Mouse (Mus musculus): ENCODE results near the gene Jhy. TPM values are rescaled to one million over a fixed set of nuclear protein-coding genes. Genes with fewer than 3 reads are reported as not detected.

Gene Jhy
- polyA plus RNA-seq, 1 experiment from 2014 or later: 0.62 TPM

- Histone ChIP-seq H3K9me3 (ENCODE audit: low read length) (no peaks in the 10 kb centered on the region), H3K27ac (ENCODE audit: low read length) (no peak overlapping the region), H3K4me3 (ENCODE audit: low read depth, low read length) (no peak overlapping the region), H3K9ac (replicated peaks; ENCODE audit: low read depth) (no peak overlapping the region), H3K36me3 (ENCODE audit: insufficient read depth, low read length) (no peaks in the 10 kb centered on the region), H3K4me2 (replicated peaks; ENCODE audit: low read depth, low read length) (no peak overlapping the region), H3K27me3 (replicated peaks; ENCODE audit: insufficient read depth, low read length) (no peaks in the 10 kb centered on the region), H3K4me1 (ENCODE audit: insufficient read depth, low read depth, low read length) (no peaks in the 10 kb centered on the region)
- WGBS: 41% methylated on average over 8 of the region's 8 CpGs
- ATAC-seq: no peak
- DNase-seq (ENCODE audit: low spot score): no peak
- TF ChIP-seq EP300 (IDR thresholded peaks at IDR 0.05) (no peak), CTCF (IDR thresholded peaks at IDR 0.05) (no peak)
Observed at GRCm38 (mm10) chr9:40907413-40907812, 56.5 kb downstream of the Jhy start.

- Histone ChIP-seq H3K9me3 (ENCODE audit: low read length) (no peaks in the 10 kb centered on the region), H3K4me3 (ENCODE audit: low read depth, low read length) (no peak overlapping the region), H3K27ac (ENCODE audit: low read length) (no peak overlapping the region), H3K4me1 (ENCODE audit: insufficient read depth, low read depth, low read length) (no peaks in the 10 kb centered on the region), H3K36me3 (ENCODE audit: insufficient read depth, low read length) (no peaks in the 10 kb centered on the region), H3K9ac (replicated peaks; ENCODE audit: low read depth) (no peak overlapping the region), H3K27me3 (replicated peaks; ENCODE audit: insufficient read depth, low read length) (no peaks in the 10 kb centered on the region), H3K4me2 (replicated peaks; ENCODE audit: low read depth, low read length) (no peak overlapping the region)
- WGBS: 80% methylated on average over 6 of the region's 6 CpGs
- DNase-seq (ENCODE audit: low spot score): no peak
- no peak for TF ChIP-seq EP300 (IDR thresholded peaks at IDR 0.05)
- TF ChIP-seq CTCF (IDR thresholded peaks at IDR 0.05): no peak
- no peak for ATAC-seq
Observed at GRCm38 (mm10) chr9:40892456-40892855, 71.5 kb downstream of the Jhy start.

GRCm38 (mm10) chr9:40889389-40889788 lies 74.5 kb downstream of the Jhy start:
- no peak overlapping the region for H3K4me2 ChIP-seq (replicated peaks; ENCODE audit: low read depth, low read length)
- H3K9ac ChIP-seq (replicated peaks; ENCODE audit: low read depth): no peak overlapping the region
- H3K27me3 ChIP-seq (replicated peaks; ENCODE audit: insufficient read depth, low read length): no peaks in the 10 kb centered on the region
- DNase-seq (ENCODE audit: low spot score): no peak
- ATAC-seq: no peak
- no peaks in the 10 kb centered on the region for H3K4me1 ChIP-seq (ENCODE audit: insufficient read depth, low read depth, low read length)
- no peak for TF ChIP-seq CTCF (IDR thresholded peaks at IDR 0.05)
- no peak for TF ChIP-seq EP300 (IDR thresholded peaks at IDR 0.05)
- H3K9me3 ChIP-seq (ENCODE audit: low read length): no peaks in the 10 kb centered on the region
- no peak overlapping the region for H3K4me3 ChIP-seq (ENCODE audit: low read depth, low read length)
- 54% methylated on average over 12 of the region's 12 CpGs for WGBS
- no peak overlapping the region for H3K27ac ChIP-seq (ENCODE audit: low read length)
- no peaks in the 10 kb centered on the region for H3K36me3 ChIP-seq (ENCODE audit: insufficient read depth, low read length)

GRCm38 (mm10) chr9:40885669-40886068 lies 78.2 kb downstream of the Jhy start:
- 51% methylated on average over 10 of the region's 10 CpGs for WGBS
- TF ChIP-seq EP300 (IDR thresholded peaks at IDR 0.05): no peak
- no peak for TF ChIP-seq CTCF (IDR thresholded peaks at IDR 0.05)
- no peaks in the 10 kb centered on the region for H3K36me3 ChIP-seq (ENCODE audit: insufficient read depth, low read length)
- no peaks in the 10 kb centered on the region for H3K9me3 ChIP-seq (ENCODE audit: low read length)
- H3K4me3 ChIP-seq (ENCODE audit: low read depth, low read length): no peak overlapping the region
- H3K4me2 ChIP-seq (replicated peaks; ENCODE audit: low read depth, low read length): no peak overlapping the region
- H3K4me1 ChIP-seq (ENCODE audit: insufficient read depth, low read depth, low read length): no peaks in the 10 kb centered on the region
- H3K27me3 ChIP-seq (replicated peaks; ENCODE audit: insufficient read depth, low read length): 0 out of 2 replicates have a peak, but pooled peaks cover 10% of the 10 kb centered on the region
- no peak overlapping the region for H3K9ac ChIP-seq (replicated peaks; ENCODE audit: low read depth)
- ATAC-seq (no peak), DNase-seq (ENCODE audit: low spot score) (no peak)
- H3K27ac ChIP-seq (ENCODE audit: low read length): no peak overlapping the region

GRCm38 (mm10) chr9:40878998-40879397 lies 84.9 kb downstream of the Jhy start:
- TF ChIP-seq EP300 (IDR thresholded peaks at IDR 0.05): no peak
- no peak for TF ChIP-seq CTCF (IDR thresholded peaks at IDR 0.05)
- ATAC-seq (no peak), DNase-seq (ENCODE audit: low spot score) (no peak)
- no peak overlapping the region for H3K27ac ChIP-seq (ENCODE audit: low read length)
- no peak overlapping the region for H3K9ac ChIP-seq (replicated peaks; ENCODE audit: low read depth)
- no peak overlapping the region for H3K4me2 ChIP-seq (replicated peaks; ENCODE audit: low read depth, low read length)
- H3K9me3 ChIP-seq (ENCODE audit: low read length): no peaks in the 10 kb centered on the region
- no peaks in the 10 kb centered on the region for H3K36me3 ChIP-seq (ENCODE audit: insufficient read depth, low read length)
- H3K4me3 ChIP-seq (ENCODE audit: low read depth, low read length): no peak overlapping the region
- no peaks in the 10 kb centered on the region for H3K4me1 ChIP-seq (ENCODE audit: insufficient read depth, low read depth, low read length)
- peaks cover 70% of the 10 kb centered on the region for H3K27me3 ChIP-seq (replicated peaks; ENCODE audit: insufficient read depth, low read length)
- 3% methylated on average over 14 of the region's 14 CpGs for WGBS

- Histone ChIP-seq H3K4me1 (ENCODE audit: insufficient read depth, low read depth, low read length) (no peaks in the 10 kb centered on the region), H3K9me3 (ENCODE audit: low read length) (no peaks in the 10 kb centered on the region), H3K36me3 (ENCODE audit: insufficient read depth, low read length) (no peaks in the 10 kb centered on the region), H3K27me3 (replicated peaks; ENCODE audit: insufficient read depth, low read length) (peaks cover 75% of the 10 kb centered on the region), H3K4me2 (replicated peaks; ENCODE audit: low read depth, low read length) (no peak overlapping the region), H3K9ac (replicated peaks; ENCODE audit: low read depth) (no peak overlapping the region), H3K27ac (ENCODE audit: low read length) (no peak overlapping the region), H3K4me3 (ENCODE audit: low read depth, low read length) (no peak overlapping the region)
- ATAC-seq: no peak
- WGBS: 2% methylated on average over 32 of the region's 32 CpGs
- DNase-seq (ENCODE audit: low spot score): no peak
- no peak for TF ChIP-seq EP300 (IDR thresholded peaks at IDR 0.05)
Observed at GRCm38 (mm10) chr9:40878291-40878945, 85.5 kb downstream of the Jhy start.

- Histone ChIP-seq H3K4me3 (ENCODE audit: low read depth, low read length) (peak overlapping the region; percentile 32), H3K36me3 (ENCODE audit: insufficient read depth, low read length) (no peaks in the 10 kb centered on the region), H3K4me2 (replicated peaks; ENCODE audit: low read depth, low read length) (peak overlapping the region; percentile 41), H3K27ac (ENCODE audit: low read length) (no peak overlapping the region), H3K9ac (replicated peaks; ENCODE audit: low read depth) (no peak overlapping the region), H3K4me1 (ENCODE audit: insufficient read depth, low read depth, low read length) (no peaks in the 10 kb centered on the region), H3K27me3 (replicated peaks; ENCODE audit: insufficient read depth, low read length) (peaks cover 78% of the 10 kb centered on the region), H3K9me3 (ENCODE audit: low read length) (no peaks in the 10 kb centered on the region)
- ATAC-seq (no peak), DNase-seq (ENCODE audit: low spot score) (no peak)
- WGBS: under 1% methylated on average over 24 of the region's 29 CpGs
- no peak for TF ChIP-seq EP300 (IDR thresholded peaks at IDR 0.05)
- no peak for TF ChIP-seq CTCF (IDR thresholded peaks at IDR 0.05)
Observed at GRCm38 (mm10) chr9:40877881-40878235, 86.1 kb downstream of the Jhy start.

Data from lung, postnatal 0 days (tissue).